Mouse (Mus musculus) liver, embryonic 11.5 days (tissue): ENCODE results near the gene Wnt9a. TPM values are rescaled to one million over a fixed set of nuclear protein-coding genes. Genes with fewer than 3 reads are reported as not detected.
A peak's percentile ranks its signal among the peaks of the same experiment; 100 is the strongest.

Experiments used
- ATAC-seq: fragments of 200-750 bp; cut with Nextera tagmentation; replicated peaks from 2 replicates; pipeline ENCODE4 v1.8.0; 2017; ENCODE audit warnings: moderate number of reproducible peaks, mild to moderate bottlenecking, moderate TSS enrichment, moderate library complexity; ENCODE audit not compliant: low FRiP score
- DNase-seq: peaks from one replicate; pipeline ENCODE4 v3.0.0-alpha.2; 2017; ENCODE audit warnings: low spot score
- H3K27ac ChIP-seq: fragments of 300-500 bp; sonication (generic); 2 replicates; pipeline ENCODE4 v1.5.1; 2014; ENCODE audit warnings: mild to moderate bottlenecking, low read depth, low read length, control low read depth
- H3K27me3 ChIP-seq: fragments of 300-500 bp; sonication (generic); replicated peaks from 2 replicates; pipeline ENCODE4 v1.6.1; 2014; ENCODE audit warnings: low read length, mixed read lengths; ENCODE audit not compliant: control insufficient read depth, insufficient read depth
- H3K36me3 ChIP-seq: fragments of 300-500 bp; sonication (generic); 2 replicates; pipeline ENCODE4 v1.6.1; 2014; ENCODE audit warnings: mild to moderate bottlenecking, low read length, moderate library complexity, mixed read lengths; ENCODE audit not compliant: control insufficient read depth, insufficient read depth
- H3K4me1 ChIP-seq: fragments of 300-500 bp; sonication (generic); replicated peaks from 2 replicates; pipeline ENCODE4 v1.6.1; 2014; ENCODE audit warnings: low read length, mixed read lengths; ENCODE audit not compliant: control insufficient read depth, insufficient read depth
- H3K4me2 ChIP-seq: fragments of 300-500 bp; sonication (generic); 2 replicates; pipeline ENCODE4 v1.6.1; 2014; ENCODE audit warnings: mild to moderate bottlenecking, control low read depth, moderate library complexity
- H3K4me3 ChIP-seq: fragments of 300-500 bp; sonication (generic); 2 replicates; pipeline ENCODE4 v1.5.1; 2014; ENCODE audit warnings: low read depth, low read length, control low read depth
- H3K9ac ChIP-seq: fragments of 300-500 bp; sonication (generic); 2 replicates; pipeline ENCODE4 v1.6.1; 2014; ENCODE audit warnings: low read depth, low read length, control low read depth
- H3K9me3 ChIP-seq: fragments of 300-500 bp; sonication (generic); 2 replicates; pipeline ENCODE4 v1.6.1; 2016; ENCODE audit warnings: low read length, inconsistent platforms, mixed read lengths; ENCODE audit not compliant: control insufficient read depth
- WGBS: fragments of 180-500 bp; shearing (Covaris S2); extraction: QIAGEN DNeasy Blood & Tissue Kit; methylation state at CpG from one replicate; pipeline ENCODE4 v1.1.7; 2014; 5-methylcytosine and 5-hydroxymethylcytosine counted together
- polyA plus RNA-seq: library from polyadenylated mRNA; unstranded; fragments of >200 nt; fragmentation: Nextera tagmentation; extraction: Ambion mirVana; gene quantifications from 2 replicates; pipeline ENCODE4 v1.2.1, GENCODE M21; 2014

Gene Wnt9a
- polyA plus RNA-seq = 0.56 and 0.82 TPM in 2 replicates

DNA sequence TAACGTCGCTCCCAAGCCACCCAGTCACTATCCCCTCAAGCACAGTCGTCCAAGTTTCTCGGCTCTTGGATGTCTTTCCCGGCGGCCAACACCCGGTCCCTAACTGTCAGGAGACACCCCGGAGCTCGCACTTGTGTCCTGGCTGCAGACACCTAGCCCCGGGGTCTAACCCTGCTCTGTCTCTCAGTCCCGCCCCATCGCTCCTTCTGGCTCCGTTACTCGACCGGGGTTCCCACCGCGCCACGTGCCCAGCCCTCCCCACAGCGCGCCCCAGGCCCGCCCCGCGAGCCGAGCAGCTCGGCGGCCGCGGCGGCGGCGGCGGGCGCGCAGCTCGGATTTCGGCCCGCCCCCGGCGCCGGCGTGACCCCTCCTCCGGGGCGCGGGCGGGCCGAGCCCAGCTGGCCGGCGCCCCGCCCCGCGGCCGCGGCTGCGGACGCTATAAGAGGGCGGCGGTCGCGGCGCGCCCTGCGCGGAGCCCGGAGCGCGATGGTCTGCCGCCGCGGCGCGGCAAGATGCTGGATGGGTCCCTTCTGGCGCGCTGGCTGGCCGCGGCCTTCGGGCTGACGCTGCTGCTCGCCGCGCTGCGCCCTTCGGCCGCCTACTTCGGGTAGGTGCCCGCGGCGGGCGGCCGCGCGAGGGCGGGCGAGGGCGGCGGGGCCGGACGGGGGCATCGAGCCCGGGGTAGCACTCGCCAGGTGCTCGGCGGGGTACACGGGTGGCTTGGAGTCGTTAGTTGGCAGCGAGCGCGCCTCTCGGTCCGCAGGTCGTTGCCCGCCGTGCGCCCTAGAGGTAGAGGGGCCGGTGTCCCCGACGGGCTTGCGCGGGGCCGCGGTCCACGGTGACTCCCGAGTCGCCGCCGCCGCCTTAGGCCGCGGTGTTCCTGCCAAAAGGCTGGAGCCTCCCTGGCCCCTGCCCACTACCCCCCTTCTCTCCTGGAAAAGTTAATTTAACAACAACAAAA, at the start of gene Wnt9a:
Gene Wnt9a, plus strand, starts transcription at position 468 of the 961 bp plus-strand sequence.
- peak within 1 kb of the TSS; percentile 63 for H3K4me2 ChIP-seq
- DNase-seq = peak; percentile 53

GRCm38 (mm10) chr11:59259647-59260046, 47.1 kb upstream of the Wnt9a start:
- Histone ChIP-seq H3K27ac (no peak overlapping the region), H3K4me1 (peaks cover 30% of the 10 kb centered on the region), H3K4me3 (no peak overlapping the region), H3K27me3 (peaks cover 51% of the 10 kb centered on the region), H3K9ac (no peak overlapping the region), H3K4me2 (no peak overlapping the region), H3K36me3 (no peaks in the 10 kb centered on the region), H3K9me3 (no peaks in the 10 kb centered on the region)
- ATAC-seq (no peak), DNase-seq (no peak)
- 57% methylated on average over 7 of the region's 7 CpGs for WGBS

More for the DNA sequence above, at the start of gene Wnt9a:
- 1% methylated on average over 112 of the region's 128 CpGs for WGBS
- ATAC-seq = peak; percentile 60
- Histone ChIP-seq H3K27ac (no peak within 1 kb of the TSS), H3K4me3 (peak within 1 kb of the TSS; percentile 50), H3K9ac (no peak within 1 kb of the TSS), H3K9me3 (no peaks in the 10 kb centered on the region), H3K27me3 (peaks cover 90% of the 10 kb centered on the region), H3K36me3 (no peaks in the 10 kb centered on the region), H3K4me1 (peaks cover 7% of the 10 kb centered on the region)

DNA sequence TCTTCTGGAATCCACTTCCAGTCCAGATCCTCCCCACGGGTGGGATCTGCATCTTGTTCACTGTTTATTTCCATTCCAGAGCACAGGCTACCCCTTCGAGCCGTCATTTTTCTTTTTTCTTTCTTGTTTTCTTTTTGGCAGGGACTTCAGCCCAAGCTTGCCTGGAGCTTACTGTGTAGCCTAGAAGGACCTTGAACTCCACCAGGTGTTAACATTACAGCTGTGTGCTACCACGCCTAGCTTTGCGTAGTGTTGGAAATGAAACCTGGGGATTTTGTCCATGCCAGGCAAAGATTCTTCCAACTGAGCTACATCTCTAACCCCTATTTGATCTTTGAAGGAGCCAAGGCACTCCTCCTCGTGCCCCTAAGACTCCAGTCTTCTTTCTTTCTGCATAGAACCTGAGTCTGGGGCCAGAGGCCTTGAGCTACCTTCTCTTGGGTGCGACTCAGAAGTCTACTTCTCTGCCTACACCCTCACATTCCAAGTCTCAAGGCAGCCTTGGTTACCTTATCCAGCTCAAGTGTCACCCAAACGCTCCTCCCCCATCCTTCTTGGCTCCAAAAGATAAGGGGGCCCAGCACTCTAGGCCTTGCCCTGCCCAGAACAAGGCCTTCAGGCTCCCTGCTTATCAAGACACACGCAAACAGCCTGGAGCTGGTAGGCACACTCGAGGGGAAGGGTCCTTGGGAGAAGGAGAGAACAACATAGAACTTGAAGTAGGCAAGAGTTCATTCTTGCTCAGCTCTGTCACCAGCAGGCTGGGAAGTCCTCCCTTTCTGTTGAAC, 45.8 kb upstream of the Wnt9a start:
- H3K27ac ChIP-seq = peak overlapping the region; percentile 48
- no peak overlapping the region for H3K4me3 ChIP-seq
- peaks cover 54% of the 10 kb centered on the region for H3K27me3 ChIP-seq
- no peak overlapping the region for H3K9ac ChIP-seq
- WGBS = 51% methylated on average over 10 of the region's 10 CpGs
- ATAC-seq (peak; percentile 99), DNase-seq (peak; percentile 46)
- H3K4me2 ChIP-seq = peak overlapping the region; percentile 58
- no peaks in the 10 kb centered on the region for H3K9me3 ChIP-seq
- H3K4me1 ChIP-seq = peaks cover 30% of the 10 kb centered on the region
- no peaks in the 10 kb centered on the region for H3K36me3 ChIP-seq

- Histone ChIP-seq H3K4me1 (peaks cover 30% of the 10 kb centered on the region), H3K9me3 (no peaks in the 10 kb centered on the region), H3K9ac (no peak overlapping the region), H3K36me3 (no peaks in the 10 kb centered on the region), H3K27ac (no peak overlapping the region), H3K4me3 (no peak overlapping the region), H3K4me2 (no peak overlapping the region), H3K27me3 (peaks cover 58% of the 10 kb centered on the region)
- no peak for DNase-seq
- ATAC-seq = no peak
These were observed 44.4 kb upstream of the Wnt9a start for GRCm38 (mm10) chr11:59262308-59262707.

DNA sequence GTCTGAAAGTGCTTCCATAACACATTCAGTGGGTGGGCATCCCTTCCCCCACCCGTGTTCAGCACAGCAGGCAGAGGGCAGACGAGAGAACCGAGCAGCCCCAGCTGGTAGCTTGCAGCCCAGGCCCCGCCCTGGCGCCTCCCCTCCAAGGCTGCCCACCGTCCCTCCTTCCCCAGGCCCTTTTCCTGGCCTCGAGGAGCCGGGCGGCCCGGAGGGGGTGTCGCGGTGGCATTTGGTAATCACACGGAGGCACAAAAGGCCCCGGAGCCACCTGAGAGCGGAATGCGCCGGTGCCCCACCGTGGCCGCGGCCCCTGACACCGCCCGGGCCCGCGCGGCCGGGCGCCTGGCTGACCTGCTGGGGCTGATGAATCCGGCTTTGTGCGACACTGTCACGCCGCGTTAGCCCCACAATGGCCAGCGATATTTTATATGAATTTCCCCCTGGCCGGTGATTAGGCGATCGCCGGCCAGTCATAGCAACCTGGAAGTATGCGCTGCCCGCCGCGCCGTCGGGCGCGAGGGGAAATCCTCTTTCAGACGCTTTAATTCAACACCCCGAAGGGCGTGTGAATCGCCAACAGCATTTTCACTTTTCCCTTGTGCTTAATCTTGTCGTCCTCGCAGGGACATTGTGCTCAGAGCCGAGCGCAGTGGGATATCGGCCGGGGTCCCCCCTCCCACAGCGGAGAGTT, 42.7 kb upstream of the Wnt9a start:
- peaks cover 2% of the 10 kb centered on the region; the same call in 1 of the 2 replicates for H3K9me3 ChIP-seq
- H3K4me3 ChIP-seq = peak overlapping the region; percentile 61
- H3K4me2 ChIP-seq = peak overlapping the region; percentile 94
- H3K36me3 ChIP-seq = no peaks in the 10 kb centered on the region
- no peak for ATAC-seq
- WGBS = 2% methylated on average over 56 of the region's 56 CpGs
- peak overlapping the region; percentile 65 for H3K9ac ChIP-seq
- H3K27me3 ChIP-seq = peaks cover 58% of the 10 kb centered on the region
- H3K27ac ChIP-seq = no peak overlapping the region
- peak; percentile 47 for DNase-seq
- H3K4me1 ChIP-seq = peaks cover 30% of the 10 kb centered on the region

DNA sequence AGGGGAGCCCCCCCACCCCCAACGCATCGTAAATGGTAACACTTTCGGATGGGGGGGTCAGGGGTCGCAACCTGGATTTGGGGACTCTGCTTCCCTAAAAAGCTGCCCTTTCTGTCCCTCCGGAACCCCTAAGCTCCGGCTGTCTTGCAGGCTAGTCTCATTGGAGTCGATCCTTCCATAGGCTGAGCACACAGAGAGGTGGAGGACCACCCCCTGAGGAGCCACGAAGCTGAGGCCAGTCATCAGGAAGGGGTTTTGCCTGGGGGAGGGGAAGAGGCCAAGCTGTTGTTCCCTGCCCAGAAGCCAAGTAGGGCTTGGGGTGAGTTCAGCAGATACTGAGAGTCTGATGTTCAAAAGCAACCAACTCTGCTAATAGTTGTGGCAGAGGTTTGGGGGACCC, 42.1 kb upstream of the Wnt9a start:
- Histone ChIP-seq H3K4me2 (peak overlapping the region; percentile 94), H3K4me1 (peaks cover 29% of the 10 kb centered on the region), H3K9ac (peak overlapping the region; percentile 65; the same call in 1 of the 2 replicates), H3K36me3 (no peaks in the 10 kb centered on the region), H3K27me3 (peaks cover 58% of the 10 kb centered on the region), H3K9me3 (peaks cover 2% of the 10 kb centered on the region; the same call in 1 of the 2 replicates), H3K27ac (no peak overlapping the region), H3K4me3 (peak overlapping the region; percentile 61)
- DNase-seq (no peak), ATAC-seq (no peak)
- 10% methylated on average over 8 of the region's 8 CpGs for WGBS

DNA sequence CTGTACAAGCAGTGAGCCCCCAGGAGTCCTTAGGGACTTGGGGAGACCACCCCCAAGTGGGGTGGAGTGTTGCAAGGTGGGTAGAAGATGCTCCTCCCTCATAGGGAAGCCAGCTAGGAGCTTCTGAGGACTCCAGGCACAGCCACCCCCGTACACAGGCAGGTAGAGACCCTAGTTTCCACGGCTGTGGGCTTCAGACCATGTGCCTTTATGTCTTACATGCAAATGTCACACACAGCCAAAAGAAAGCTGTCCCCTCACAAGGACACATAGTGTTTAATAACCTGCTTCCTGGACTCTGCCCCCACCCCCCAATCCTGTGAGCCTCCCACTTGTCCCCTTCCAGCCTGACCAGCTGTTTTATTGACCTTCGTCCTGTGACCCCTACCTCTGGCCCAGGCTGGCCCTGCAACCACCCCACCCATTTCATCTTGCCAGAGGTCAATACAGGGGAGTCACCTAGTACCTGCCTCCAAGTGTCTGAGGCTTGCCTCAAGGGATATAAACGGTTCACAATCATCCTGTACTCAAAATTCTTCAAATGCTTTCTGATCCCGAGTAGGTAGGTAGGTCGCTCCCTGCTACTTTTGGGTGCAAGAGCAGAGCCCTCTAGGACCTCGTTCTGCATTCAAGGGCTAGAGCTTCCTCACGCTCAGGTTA, 41.4 kb upstream of the Wnt9a start:
- Histone ChIP-seq H3K27ac (no peak overlapping the region), H3K36me3 (no peaks in the 10 kb centered on the region), H3K9ac (no peak overlapping the region), H3K4me3 (no peak overlapping the region), H3K9me3 (peaks cover 2% of the 10 kb centered on the region; the same call in 1 of the 2 replicates), H3K4me1 (peaks cover 22% of the 10 kb centered on the region), H3K27me3 (peaks cover 57% of the 10 kb centered on the region), H3K4me2 (no peak overlapping the region)
- 63% methylated on average over 8 of the region's 8 CpGs for WGBS
- ATAC-seq (no peak), DNase-seq (no peak)

DNA sequence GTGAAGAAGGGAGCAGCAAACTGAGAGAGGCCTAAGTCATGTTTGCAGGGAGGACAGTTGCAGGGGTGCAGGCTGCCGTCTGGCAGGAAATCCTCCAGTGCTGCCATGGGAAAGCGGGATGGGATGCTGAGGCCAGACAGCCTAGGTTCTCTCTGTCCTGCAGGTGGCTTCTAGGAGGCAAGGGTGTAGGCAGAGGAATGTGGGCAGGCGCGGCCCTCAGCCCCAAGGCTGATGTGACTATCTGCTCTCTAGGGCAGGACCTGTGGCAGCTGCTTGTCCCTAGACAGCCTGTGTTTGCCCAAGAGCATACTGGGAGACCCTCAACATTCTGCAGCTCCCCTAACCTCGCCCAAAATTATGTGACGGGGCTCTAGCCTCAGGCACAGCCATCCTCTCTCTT, 40.0 kb upstream of the Wnt9a start:
- ATAC-seq = no peak
- 38% methylated on average over 6 of the region's 6 CpGs for WGBS

More for the DNA sequence above, 40.0 kb upstream of the Wnt9a start:
- Histone ChIP-seq H3K4me2 (no peak overlapping the region), H3K27me3 (peaks cover 59% of the 10 kb centered on the region), H3K9me3 (peaks cover 2% of the 10 kb centered on the region; the same call in 1 of the 2 replicates), H3K27ac (no peak overlapping the region), H3K36me3 (no peaks in the 10 kb centered on the region), H3K4me3 (no peak overlapping the region), H3K9ac (no peak overlapping the region), H3K4me1 (peaks cover 10% of the 10 kb centered on the region)
- DNase-seq = no peak
